Mouse (Mus musculus) megakaryocyte, embryonic 14.5 days (primary cell): ENCODE measurements at regions not wholly inside any gene's neighbourhood (a gene's known extent, or its start where the extent isn't known, plus 50 kb on each side); places are given as distances from the start of the nearest gene placed in this dataset.

Experiments
- H3K27me3 ChIP-seq: replicated peaks from 2 replicates; pipeline ENCODE3; 2012; ENCODE audit warnings: inconsistent platforms
- H3K36me3 ChIP-seq: replicated peaks from 2 replicates; pipeline ENCODE3; 2012; ENCODE audit warnings: low read length, inconsistent platforms, mixed read lengths
- H3K4me1 ChIP-seq: 2 replicates; pipeline ENCODE4 v1.6.1; 2012; ENCODE audit warnings: inconsistent platforms
- H3K4me3 ChIP-seq: replicated peaks from 2 replicates; pipeline ENCODE3; 2012; ENCODE audit warnings: moderate library complexity, mild to moderate bottlenecking, inconsistent platforms
- H3K9me3 ChIP-seq: 2 replicates; pipeline ENCODE4 v1.6.1; 2012; ENCODE audit warnings: inconsistent platforms
- FLI1 ChIP-seq: IDR thresholded peaks from 2 replicates; pipeline ENCODE4 v1.6.1; 2012; ENCODE audit warnings: low read length, inconsistent platforms, mixed read lengths
- GATA1 ChIP-seq: IDR thresholded peaks from 3 replicates; pipeline ENCODE4 v1.6.1; 2012; ENCODE audit warnings: mixed read lengths, low read length, inconsistent platforms, borderline replicate concordance

DNA sequence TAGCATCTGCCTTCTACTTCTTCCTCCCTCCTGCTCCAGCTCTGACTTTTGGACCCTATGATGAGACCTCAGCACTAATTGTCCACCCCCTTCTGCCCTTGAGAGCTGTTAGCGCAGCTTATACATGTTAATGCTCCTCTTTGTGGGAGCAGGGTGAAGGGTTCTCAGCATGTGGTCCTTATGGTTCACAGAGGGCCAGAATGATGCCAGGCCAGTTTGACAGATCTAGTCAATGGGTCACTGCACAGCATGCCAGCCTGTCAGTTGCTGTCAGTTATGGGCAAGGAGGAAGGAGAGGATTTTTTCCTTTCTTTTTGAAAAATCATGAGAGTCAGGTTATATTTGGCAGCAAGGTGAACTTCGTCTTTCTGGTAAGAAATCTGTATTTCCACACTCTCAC, 68.4 kb downstream of the 4931417E11Rik start:
- Histone ChIP-seq H3K4me1 (no peaks in the 10 kb centered on the region), H3K9me3 (peaks cover 7% of the 10 kb centered on the region; the same call in 1 of the 2 replicates), H3K4me3 (no peak overlapping the region), H3K27me3 (no peaks in the 10 kb centered on the region), H3K36me3 (no peaks in the 10 kb centered on the region)
- TF ChIP-seq GATA1 (no peak), FLI1 (no peak)

DNA sequence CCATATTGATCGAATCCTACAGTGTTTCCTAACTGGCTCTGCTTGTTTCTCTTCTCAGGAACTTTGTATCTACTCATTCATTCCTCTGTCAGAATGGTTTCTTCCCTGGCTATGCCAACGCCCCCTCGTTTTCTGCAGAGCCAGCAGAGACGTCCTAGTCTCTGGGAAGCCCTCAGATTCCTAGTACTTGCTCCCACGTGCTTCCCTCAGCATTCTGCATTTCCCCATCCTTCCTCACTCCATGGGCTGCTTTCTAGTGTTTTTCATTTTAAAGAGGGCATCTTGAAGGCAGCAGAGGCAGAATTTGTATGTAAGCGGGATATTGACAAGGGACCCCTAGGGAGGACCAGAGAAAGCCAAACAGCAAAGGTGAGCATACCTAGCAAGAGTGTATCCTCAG, 80.2 kb downstream of the 4931417E11Rik start:
- peaks cover 11% of the 10 kb centered on the region; the same call in 1 of the 2 replicates for H3K9me3 ChIP-seq
- no peaks in the 10 kb centered on the region for H3K27me3 ChIP-seq
- no peak overlapping the region for H3K4me3 ChIP-seq
- TF ChIP-seq GATA1 = no peak
- TF ChIP-seq FLI1 = no peak
- no peaks in the 10 kb centered on the region for H3K4me1 ChIP-seq
- H3K36me3 ChIP-seq = no peaks in the 10 kb centered on the region

DNA sequence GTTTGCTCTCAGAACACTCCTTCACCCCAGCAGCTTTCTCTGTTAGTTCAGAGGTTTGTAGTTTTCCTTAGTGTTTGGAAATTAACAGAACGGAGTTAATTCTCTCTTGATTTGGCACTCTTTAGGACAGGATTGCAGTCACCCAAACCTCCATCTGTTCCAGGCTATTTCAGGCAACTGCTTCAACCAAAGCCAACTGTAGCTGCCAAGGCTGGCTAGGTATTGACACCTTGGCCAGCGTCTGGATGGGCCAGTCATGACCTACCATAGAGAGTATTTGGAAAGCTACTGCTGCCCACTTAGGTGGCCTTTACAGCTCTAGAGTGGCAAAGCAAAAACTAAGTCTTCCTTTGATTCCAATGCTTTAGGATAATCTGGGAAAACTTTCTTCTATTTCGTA, 83.2 kb downstream of the 4931417E11Rik start:
- Histone ChIP-seq H3K4me3 (no peak overlapping the region), H3K4me1 (no peaks in the 10 kb centered on the region), H3K27me3 (no peaks in the 10 kb centered on the region), H3K9me3 (peaks cover 13% of the 10 kb centered on the region; the same call in 1 of the 2 replicates), H3K36me3 (no peaks in the 10 kb centered on the region)
- TF ChIP-seq GATA1 (no peak), FLI1 (no peak)

DNA sequence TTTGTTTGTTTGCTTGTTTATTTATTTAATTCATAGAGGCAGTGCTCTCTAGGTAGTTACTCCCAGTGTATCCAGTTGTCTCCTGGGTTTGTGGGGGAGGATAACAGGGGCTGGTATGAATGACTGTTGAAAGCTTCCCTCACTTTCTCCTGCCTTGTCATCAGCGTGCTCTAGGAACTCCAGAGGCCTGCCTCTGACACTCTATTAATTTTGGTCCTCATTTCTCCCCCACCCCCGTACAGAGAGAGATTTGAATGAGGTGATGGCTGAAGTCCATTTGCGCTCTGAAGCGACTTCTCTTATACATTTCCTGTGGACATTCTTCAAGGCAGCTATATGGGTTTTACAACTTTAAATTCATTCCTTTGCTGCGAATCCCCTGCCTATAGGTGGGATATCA, 89.6 kb downstream of the 4931417E11Rik start:
- H3K27me3 ChIP-seq = no peaks in the 10 kb centered on the region
- H3K9me3 ChIP-seq = peaks cover 15% of the 10 kb centered on the region
- no peak overlapping the region for H3K4me3 ChIP-seq
- no peak for TF ChIP-seq GATA1
- no peak for TF ChIP-seq FLI1
- no peaks in the 10 kb centered on the region for H3K4me1 ChIP-seq
- H3K36me3 ChIP-seq = no peaks in the 10 kb centered on the region

DNA sequence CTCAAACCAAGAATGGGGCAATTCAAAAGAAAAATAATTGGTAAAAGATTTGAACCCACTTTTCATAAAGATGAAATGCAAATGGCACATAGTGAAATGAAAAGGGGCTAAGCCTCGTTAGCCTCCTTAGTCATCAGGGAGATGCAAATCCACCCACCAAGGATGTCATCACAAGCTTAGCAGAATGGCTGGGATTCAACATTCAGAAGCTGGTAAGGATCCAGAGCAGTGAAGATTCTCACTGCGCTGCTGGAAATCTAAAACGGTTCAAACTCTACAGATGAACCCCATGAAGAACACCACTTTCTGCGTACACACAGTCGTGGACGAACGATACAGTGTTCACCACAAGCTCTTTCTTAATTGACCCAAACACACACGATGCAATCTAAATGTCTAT, 91.6 kb downstream of the 4931417E11Rik start:
- Histone ChIP-seq H3K4me3 (no peak overlapping the region), H3K27me3 (no peaks in the 10 kb centered on the region), H3K4me1 (peaks cover 3% of the 10 kb centered on the region), H3K36me3 (no peaks in the 10 kb centered on the region), H3K9me3 (peaks cover 16% of the 10 kb centered on the region)
- no peak for TF ChIP-seq FLI1
- TF ChIP-seq GATA1 = no peak

DNA sequence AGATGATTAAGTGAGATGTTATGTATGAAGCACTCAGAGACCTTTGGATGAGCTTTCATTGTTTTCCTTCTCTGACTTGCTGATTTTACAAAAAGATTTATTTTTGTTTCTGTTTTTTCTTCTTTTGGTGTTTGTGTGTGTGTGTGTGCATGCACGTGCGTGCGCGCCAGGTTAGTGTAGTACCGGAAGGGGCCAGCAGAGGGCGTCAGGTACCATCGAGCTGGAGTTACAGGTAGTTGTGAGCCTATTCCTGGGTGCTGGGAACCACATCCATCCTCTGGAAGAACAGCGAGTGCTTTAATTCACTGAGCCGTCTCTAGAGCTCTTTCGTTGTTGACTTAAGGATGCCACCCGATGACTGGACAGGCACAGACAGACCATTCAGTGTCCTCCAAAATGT, 93.2 kb downstream of the 4931417E11Rik start:
- H3K27me3 ChIP-seq = no peaks in the 10 kb centered on the region

DNA sequence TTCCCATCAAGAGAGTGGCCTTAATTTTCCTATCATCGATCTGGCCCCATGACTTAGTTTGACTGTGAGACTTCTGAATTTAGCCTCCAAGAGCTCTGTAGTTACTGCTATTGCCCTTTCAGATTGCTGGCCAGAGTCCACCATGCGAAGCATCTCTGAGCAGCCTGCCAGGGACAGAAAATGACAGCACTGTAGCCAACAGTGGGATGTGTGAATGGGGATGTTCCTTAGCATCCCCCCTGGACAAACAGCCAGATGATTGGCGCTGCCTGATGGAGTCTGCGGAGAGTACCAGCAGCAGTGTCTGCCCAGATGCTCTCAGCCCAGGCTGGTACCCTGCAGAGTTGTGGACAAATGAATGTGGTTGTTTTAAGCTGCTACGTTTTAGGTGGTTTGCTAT, 96.6 kb downstream of the 4931417E11Rik start:
- no peak for TF ChIP-seq GATA1
- no peak for TF ChIP-seq FLI1
- peaks cover 10% of the 10 kb centered on the region; the same call in 1 of the 2 replicates for H3K9me3 ChIP-seq
- H3K36me3 ChIP-seq = no peaks in the 10 kb centered on the region
- H3K27me3 ChIP-seq = no peaks in the 10 kb centered on the region
- H3K4me1 ChIP-seq = peaks cover 15% of the 10 kb centered on the region
- no peak overlapping the region for H3K4me3 ChIP-seq

More for the DNA sequence above, 93.2 kb downstream of the 4931417E11Rik start:
- no peaks in the 10 kb centered on the region for H3K36me3 ChIP-seq
- H3K4me1 ChIP-seq = peaks cover 8% of the 10 kb centered on the region
- no peak for TF ChIP-seq GATA1
- no peak for TF ChIP-seq FLI1
- H3K4me3 ChIP-seq = no peak overlapping the region
- H3K9me3 ChIP-seq = peaks cover 16% of the 10 kb centered on the region

DNA sequence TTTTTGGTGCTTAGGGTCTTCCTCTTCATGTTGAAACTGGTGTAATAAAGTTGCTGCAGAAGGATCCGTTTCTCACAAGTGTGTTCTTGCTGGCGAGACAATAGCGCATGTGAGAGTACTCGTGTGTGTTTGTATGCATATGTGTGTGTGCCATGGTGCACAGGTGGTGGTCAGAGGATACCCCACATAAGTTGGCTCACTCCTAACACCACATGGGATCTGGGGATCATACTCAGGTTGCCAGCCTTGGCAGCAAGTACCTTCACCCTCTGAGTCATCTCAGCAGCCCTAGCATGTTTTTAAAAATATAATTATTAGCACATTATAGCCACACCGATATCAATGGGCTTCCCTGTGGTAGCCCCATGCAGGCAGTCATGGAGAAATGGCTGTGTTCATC, 97.6 kb downstream of the 4931417E11Rik start:
- Histone ChIP-seq H3K36me3 (no peaks in the 10 kb centered on the region), H3K4me3 (no peak overlapping the region), H3K4me1 (peaks cover 15% of the 10 kb centered on the region), H3K27me3 (no peaks in the 10 kb centered on the region), H3K9me3 (peaks cover 10% of the 10 kb centered on the region; the same call in 1 of the 2 replicates)
- TF ChIP-seq FLI1 (no peak), GATA1 (no peak)

DNA sequence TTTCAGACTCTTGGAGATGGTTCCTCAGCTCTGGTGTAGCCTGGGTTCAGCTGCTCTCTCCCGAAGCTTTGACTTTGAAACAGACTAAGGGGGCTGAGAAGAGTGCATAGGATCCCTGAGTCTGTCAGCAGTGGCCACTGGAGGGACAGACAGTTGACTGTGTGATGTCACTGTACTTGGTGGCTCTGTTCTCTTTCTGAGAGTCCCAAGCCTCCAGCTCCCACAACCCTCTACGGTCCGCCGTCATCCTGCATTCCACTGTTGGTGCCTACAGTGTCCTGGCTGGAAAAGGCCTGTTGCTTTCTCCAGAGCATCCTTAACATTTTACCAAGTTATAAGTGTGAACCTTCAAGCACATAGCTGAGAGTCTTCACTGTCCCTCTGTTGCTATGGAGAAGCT, 98.6 kb downstream of the 4931417E11Rik start:
- no peaks in the 10 kb centered on the region for H3K36me3 ChIP-seq
- no peak for TF ChIP-seq GATA1
- TF ChIP-seq FLI1 = no peak
- H3K4me3 ChIP-seq = no peak overlapping the region
- peaks cover 15% of the 10 kb centered on the region for H3K4me1 ChIP-seq
- 0 out of 2 replicates have a peak, but pooled peaks cover 5% of the 10 kb centered on the region for H3K9me3 ChIP-seq
- H3K27me3 ChIP-seq = peaks cover 2% of the 10 kb centered on the region

DNA sequence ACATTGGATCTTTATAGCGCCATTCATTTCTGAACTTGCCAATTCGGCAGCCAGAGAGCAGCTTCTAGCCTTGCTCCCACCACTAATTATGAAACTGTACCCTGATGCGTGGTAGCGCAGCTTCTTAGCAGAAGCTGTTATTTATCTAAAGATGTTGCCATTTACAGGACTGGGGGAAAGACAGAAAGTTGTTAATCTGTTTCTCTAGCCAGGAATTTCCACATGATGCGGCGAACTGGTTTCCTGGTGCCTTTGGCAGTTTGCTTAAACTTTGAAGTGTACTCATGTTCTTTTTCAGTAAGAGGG, 100.7 kb downstream of the 4931417E11Rik start:
- H3K9me3 ChIP-seq = no peaks in the 10 kb centered on the region
- H3K4me3 ChIP-seq = no peak overlapping the region
- TF ChIP-seq GATA1 = no peak
- no peak for TF ChIP-seq FLI1
- peaks cover 2% of the 10 kb centered on the region for H3K27me3 ChIP-seq
- H3K4me1 ChIP-seq = peaks cover 15% of the 10 kb centered on the region
- no peaks in the 10 kb centered on the region for H3K36me3 ChIP-seq
